Mouse (Mus musculus) embryo, embryonic 10.5 days (tissue): ENCODE measurements around the gene Cul9.
"Not testable (repeated sequence)": the region's sequence is repeated elsewhere in the genome, so short reads cannot be mapped to it uniquely, and the experiment has no call there.

ENCODE experiments used
- DNase-seq: peaks from one replicate; pipeline ENCODE4 v3.0.0-alpha.2; 2015; ENCODE audit warnings: low spot score

The Cul9 gene

DNA sequence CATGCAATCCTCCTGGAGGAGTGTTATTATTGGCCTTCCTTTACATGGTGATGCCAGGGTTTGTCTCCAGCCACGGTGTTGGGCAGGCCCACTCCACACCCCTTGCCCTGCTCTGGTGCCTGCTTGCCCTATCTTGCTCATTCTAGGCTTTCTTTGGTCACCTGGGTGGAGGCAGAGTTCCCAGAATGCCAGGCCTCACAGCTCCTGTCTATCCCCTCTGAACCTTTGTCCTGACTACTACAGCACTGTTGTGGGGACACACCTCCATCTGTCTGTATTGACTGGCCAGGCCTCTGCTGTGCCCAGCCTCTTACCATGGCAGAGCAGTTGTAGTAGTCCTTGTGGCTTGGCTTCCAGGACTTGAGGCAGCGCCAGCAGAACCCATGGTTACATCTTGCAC lies 43.4 kb downstream of the Cul9 start:
- DNase-seq: no peak

DNA sequence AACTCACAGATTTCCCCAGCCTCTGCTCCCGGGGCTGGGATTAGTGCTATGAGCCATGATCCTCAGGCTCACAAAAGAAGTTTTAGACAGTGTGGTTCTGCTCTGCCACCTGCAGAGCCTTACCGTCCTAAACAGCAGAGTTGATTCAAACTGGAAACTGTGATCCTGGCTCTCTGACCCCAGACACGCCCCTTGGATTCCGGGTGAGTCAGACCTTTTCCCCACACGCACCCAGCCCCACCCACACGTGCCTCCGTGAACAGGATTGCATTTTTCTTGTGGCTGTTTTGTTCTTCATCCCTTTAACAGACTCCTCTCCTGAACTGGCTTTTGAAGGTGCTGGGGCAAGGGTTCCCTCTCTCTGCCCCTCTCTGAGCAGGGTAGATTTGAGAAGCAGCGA lies 48.2 kb downstream of the Cul9 start:
- DNase-seq: no peak

DNA sequence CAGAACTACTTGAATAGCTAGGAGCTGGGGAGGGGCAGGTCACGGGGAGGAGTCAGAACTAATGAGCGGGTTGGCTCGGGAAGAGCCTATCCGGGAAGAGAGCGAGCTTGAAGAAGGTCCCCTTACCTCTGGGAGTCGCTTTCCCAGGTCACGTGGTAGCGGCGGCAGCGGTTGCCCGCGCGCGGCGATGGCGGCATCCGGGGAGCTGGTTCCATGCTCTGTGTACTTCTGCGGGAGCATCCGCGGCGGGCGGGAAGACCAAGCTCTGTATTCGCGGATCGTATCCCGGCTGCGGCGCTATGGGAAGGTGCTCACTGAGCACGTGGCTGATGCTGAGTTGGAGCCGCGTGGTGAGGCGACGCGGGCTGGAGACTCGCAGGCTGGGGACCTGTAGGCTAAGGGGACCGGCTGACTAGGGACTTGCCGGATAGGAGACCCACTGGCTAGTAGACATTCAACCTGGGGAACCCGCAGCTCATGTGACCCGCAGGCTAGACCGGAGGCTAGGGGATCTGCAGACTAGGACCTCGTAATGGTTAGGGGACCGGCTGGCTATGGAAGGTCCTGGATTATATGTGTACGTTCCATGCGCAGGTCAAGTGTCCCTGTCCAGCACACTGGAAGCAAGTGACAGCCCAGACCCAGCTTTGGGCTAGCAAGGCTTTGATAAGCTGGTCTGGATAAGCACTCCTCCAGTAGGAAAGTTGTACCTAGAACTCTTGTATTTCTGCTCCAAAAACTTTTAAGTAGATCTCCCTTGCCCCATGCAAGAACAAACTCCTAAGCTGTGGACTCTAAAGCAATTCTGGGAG lies 49.4 kb downstream of the Cul9 start, which contains the start of gene Dnph1:
TSS of gene Dnph1 (plus strand) at position 89 of the 812 bp plus-strand sequence.
- DNase-seq: peak; percentile 94

DNA sequence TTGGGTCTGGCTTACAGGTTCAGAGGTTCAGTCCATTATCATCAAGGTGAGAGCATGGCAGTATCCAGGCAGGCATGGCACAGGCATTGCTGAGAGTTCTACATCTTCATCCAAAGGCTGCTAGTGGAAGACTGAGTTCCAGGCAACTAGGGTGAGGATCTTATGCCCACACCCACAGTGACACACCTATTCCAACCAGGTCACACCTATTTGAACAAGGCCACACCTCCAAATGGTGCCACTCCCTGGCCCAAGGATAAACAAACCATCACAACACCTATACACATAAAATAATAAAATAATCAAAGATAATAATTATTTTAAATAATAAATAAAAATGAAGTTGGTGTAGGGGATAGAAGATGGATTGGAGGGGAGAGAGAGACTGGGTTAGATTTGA lies 50.1 kb downstream of the Cul9 start:
- not testable (repeated sequence) for DNase-seq

DNA sequence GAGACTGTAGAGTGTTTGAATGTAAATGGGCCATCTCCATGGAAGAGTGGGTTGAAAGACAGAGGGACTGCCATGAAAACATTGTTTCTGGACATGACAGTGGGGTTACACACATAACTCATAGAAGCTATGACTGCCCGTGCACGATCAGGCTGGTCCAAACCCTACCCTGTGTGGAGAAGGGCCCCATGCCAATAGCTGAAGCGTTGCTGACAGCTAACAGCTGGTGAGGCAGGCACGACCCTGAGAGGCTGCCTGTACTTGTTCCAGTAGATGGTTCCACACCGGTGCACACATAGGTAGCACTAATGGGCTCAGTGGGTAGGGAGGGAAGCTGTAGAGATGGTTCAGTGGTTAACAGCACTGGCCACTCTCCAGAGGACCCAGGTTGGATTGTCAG lies 50.7 kb downstream of the Cul9 start:
- no peak for DNase-seq

DNA sequence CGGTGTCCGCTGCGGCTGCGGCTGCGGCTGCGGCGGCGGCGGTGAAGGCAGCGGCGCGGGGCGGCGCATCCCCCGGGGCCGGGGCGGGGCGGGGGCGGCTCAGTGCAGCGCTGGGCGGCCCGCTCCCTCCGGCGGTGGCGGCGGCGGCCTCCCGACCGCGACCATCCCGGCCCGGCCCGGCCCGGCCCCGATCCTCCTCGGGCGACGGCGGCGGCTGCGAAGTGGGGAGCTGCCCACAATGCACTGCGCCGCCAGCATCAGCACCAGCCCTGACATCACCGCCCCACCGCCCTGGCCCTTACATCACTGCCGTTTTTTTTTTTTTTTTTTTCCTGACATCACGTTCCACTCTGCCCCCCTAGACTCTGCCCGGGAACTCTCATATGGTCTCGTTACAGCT lies 58.8 kb downstream of the Cul9 start, which contains the start of gene Ttbk1:
TSS of gene Ttbk1 (minus strand) at position 245 of the 400 bp plus-strand sequence.
- peak; percentile 34 for DNase-seq

DNA sequence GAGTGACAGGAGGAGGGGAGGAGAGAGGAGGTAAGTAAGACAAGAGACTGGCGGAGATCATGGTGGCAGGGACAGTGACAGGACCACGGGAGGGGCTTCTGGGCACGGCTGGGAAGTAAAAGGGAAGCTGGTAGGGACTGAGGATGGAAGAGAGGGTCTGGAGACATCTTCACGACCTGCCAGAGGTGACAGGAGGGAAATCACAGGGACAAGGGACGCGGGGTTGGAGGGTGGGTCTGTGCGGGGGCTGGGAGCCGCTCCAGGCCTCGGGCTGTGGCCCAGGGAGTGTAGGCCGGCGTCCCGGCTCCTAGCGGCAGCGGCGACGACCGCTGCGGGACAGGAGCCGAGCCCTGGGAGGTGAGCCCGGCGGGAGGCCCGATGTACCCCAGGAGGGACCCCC lies 59.2 kb downstream of the Cul9 start:
- DNase-seq: no peak

DNA sequence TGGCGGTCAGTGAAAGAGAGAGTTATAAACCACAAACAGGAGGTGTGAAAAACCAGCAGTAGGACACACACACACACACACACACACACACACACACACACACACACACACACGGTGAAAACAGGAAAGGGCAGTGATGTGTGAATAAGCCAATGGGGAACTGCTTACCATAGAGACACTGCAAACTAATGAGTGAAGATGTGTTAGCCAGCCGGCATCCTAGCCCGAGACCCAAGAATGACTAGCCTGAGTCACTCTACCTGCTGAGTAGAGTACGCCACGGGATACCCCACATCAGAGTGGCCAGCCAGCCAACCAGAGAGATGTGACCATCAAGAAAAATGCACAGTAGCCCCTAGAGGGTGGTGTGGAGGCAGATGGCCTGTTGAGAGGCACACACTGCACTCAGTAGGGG lies 61.7 kb downstream of the Cul9 start:
- DNase-seq: peak; percentile 36

DNA sequence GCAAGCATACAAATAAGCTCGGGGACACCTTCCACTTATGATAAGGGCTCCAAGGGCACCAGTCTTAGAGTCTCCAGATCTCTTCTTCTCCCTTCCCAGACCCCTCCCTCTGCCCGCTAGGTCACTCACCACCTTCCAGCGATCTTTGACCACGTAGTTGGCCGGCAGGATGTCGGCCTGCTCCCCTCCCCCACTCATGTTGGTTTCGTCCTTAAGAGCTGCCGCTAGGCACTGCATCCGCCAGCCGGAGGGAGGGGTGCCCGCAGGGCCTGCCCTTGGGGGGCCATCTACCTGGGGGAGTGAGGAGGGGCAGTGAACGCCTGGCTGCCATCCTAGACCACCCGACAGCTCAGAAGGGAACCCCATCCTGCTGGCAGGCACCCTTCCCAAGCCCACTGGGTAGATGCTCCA lies 62.2 kb downstream of the Cul9 start:
- peak; percentile 56 for DNase-seq

DNA sequence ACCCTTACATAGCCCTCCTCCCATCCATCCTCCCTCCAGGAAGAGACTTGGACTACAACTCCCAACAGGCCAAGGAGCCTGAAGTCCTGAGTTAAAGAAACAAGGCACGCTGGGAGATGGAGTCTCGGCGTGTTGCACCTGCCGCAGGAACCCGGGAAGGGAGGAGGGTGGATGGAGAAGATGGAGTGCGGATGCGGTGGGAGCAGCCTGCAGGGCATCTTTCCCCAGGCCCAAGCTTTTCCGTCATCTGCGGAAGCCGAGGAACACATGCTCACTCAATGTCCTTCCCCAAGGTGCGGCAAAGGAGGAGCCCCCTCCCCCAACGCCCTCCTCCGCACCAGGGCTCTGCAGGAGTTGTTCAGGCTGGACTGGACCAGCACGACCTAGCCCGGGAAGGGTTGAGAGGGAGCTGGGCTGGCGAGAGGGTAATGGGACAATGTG lies 62.6 kb downstream of the Cul9 start:
- DNase-seq: peak; percentile 79

DNA sequence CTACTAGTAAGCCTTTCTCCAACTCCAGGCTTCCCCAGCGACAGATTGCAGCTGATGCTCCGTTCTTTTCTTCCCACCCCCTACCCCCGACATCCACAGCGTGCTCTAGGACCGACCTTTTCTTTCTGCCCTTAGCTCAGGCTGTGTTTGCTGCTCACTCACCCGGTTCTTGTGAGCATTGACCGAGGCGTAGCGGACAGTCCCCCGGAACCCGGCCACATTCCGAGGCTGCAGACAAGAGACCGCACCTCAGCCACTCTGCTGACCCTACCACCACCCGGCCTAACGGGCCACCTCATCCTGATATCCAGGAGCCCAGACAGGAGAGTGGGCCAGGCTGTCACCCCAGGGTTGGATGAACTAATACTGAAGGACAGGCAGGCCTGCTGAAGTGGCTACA lies 68.9 kb downstream of the Cul9 start:
- DNase-seq: no peak

DNA sequence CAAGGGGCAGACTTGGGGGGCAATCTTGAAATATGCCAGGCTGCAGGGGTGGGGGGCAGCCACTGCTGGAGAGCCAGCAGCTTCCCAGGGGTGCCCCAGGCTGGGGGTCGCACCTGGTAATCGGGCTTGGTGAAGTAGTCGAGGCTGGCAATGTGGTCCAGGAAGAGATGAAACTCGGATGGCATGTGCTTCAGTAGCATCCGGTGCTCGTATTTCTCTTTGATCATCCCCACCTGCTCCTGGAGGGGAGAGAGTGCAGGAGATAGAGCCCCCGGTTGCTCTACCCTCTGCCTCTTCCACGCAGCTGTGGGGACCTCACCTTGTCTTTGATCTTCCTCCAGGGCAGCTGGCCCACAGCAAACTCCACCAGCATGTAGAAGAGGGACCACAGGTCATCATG lies 69.6 kb downstream of the Cul9 start:
- no peak for DNase-seq

DNA sequence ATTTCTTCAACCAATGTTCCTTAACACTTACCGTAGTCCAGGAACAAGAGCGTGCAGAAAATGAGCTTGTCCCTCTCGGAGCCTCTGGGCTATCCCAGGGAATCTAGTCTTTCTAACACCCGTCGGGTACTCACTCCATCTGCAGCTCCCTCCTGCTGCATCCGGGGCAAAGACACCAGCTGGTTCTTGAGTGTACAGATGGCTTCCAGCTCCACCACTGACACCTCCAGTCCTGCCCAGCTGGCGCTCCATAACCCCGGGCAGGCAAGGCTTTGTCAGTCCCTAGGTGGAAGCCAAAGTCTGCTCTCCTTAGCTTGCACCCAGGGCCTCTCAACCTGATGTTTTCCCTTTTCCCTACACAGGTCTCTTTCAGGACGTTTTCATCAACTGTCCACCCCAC lies 78.4 kb downstream of the Cul9 start:
- no peak for DNase-seq

DNA sequence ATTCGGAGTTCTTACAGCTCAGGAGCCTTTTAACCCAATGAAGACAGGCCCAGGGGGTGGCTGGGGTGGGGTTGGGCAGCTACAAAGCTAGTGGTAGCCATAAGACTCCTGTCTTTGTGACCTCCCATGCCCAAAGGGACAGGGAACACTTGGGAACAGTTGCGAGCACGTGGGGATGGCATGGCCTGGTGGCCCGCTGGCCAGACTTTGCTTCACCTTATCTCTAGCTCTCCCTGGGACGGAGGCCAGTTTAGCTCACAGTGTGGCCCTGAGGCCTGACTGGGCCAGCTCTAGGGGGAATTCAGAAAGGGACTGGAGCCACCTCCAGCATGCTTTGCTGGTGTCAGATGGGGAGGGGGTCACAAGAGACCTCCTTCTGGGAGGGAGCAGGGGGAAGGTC lies 84.0 kb downstream of the Cul9 start:
- no peak for DNase-seq

DNA sequence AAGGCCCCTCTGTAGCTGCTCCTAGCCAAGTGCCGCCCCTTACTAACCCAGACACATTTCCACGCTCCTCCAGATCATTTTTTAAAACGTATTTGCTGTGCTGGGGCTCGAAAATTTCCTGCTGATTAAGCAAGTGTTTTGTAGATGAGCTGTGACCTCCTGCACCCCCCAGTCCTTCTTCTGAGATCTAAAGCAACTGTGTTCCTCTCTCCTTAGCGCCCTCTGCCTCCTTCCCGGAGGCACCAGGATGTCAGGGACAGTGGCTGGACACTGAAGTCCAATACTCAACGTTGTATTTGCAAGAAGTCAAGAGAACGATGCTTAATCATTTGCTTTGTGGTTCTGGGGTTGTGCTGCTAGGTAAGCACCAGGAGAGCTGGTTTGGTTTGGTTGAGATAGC lies 84.8 kb downstream of the Cul9 start:
- DNase-seq: peak; percentile 53

DNA sequence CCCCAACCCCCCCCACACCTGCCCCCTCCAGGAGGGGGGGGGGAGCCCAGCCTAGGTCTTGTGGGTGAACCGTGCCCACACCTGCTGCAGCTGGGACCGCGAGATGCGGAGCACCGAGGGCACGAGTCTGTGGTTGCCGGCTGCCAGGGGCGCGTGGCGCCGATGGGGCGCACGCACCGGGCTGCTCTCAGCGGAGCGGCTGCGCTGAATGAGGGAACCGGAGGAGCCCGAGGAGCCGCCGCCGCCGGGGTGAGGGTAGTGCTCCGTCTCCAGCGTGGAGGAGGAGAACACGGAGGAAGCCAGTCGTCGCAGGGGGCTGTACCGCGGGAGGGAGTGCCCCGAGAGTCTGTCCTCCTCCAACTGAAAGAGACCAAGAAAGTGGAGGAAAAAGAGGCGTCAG lies 85.5 kb downstream of the Cul9 start:
- DNase-seq: no peak

DNA sequence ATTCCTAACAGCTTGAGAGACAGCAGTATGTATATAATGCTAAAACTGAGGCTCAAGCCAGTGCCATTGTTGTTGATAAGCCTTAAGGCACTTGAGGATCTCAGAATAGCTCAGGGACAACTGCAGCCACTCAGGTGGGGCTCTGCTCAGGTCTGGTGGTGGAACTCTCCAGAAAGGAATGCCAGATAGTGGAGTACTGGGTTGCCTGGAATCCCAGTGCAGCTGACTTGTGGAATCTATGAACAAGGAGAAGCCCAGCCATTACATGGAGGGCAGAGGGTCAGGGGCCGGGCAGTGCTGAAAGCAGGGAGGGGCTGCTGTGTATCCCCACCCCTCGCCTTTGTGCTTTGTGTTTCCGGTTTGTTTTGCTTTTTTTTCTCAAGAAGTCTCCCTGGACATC lies 87.7 kb downstream of the Cul9 start:
- DNase-seq: no peak

DNA sequence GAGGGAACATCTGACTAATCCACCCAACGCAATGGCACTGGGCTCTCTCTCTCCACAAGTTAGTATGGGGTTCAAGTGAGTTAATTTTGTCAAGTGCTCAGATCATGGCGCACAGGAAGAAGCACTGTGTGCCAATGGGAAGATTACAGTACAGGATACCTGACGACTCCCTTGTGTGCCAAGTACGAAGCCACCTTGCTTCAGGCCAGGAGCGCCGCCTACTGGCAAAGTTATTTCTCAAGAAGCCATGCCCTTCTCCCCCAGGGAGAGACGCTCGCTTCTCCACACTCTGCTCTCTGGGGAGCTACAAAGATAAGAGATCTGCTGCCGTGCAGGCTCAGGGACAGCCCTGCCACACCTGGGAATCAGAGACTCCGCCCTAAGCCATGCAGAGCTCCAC lies 88.4 kb downstream of the Cul9 start:
- peak; percentile 63 for DNase-seq

DNA sequence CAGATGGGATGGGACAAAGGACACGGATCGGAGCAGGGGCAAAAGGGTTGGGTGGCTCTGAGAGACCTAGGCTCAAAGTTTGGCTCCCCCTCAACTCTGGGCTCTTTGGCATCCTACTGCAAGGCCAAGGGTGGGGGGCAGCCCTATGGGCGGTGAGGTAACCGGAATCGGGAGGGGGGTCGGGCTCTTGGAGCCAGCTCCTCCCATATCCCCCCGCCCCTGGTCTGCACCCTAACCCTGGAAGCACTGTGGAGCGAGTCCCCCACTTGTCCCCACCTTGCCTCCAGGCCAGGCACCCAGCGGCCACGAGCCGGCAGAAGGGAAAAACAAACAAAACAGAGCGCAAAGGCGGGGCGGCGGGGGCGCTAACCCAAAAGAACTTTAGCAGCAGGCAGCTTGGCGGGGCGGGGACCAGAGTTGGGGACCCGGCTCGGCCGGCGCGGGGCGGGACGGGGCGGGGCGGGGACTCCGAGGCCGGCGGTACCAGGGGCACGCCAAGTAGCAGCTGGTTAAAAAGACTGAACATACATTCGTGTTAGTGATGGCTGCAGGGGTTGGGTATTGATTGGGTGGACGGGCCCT lies 91.0 kb downstream of the Cul9 start:
- peak; percentile 59 for DNase-seq

DNA sequence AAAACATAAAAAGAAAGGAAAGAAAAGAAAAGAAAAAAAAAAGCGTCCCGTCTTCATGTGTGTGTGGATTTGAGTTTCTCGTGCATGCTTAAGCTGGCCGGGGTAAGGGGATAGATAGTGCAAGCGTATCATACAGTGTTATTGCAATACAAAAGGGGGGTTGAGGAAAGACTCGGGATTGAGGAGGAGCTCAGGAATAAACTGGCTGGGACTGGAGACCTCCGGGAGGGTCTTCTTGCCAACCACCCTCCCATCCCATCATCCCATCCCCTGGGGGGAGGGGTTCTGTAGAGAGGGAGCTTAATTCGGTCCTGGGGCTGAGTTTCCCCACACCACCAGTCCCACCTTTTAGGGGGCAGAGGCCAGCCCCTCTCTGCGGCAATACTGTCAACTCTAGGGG lies 91.6 kb downstream of the Cul9 start:
- DNase-seq: peak; percentile 51

DNA sequence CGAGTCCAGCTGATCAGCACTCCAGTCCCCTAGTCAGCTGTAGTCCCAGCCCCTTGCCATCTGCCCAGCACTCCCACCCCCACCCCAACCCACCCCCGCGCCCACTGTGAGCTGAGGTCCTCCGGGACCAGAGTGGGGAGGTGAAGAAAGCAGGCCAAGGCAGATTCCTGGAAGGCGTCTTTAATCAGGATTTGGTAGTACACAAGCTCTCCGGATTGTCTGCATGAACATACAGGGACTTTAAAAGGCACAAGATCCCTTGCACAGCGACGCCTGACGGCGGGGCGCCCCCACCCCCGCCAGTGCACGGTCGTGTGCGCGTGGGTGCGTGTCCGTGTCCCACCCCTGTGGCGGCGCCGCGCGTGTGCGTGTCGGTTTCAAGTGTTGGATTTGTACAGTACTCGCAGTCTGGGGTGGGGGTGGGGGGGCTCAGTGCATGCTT lies 92.2 kb downstream of the Cul9 start:
- DNase-seq: peak; percentile 38

DNA sequence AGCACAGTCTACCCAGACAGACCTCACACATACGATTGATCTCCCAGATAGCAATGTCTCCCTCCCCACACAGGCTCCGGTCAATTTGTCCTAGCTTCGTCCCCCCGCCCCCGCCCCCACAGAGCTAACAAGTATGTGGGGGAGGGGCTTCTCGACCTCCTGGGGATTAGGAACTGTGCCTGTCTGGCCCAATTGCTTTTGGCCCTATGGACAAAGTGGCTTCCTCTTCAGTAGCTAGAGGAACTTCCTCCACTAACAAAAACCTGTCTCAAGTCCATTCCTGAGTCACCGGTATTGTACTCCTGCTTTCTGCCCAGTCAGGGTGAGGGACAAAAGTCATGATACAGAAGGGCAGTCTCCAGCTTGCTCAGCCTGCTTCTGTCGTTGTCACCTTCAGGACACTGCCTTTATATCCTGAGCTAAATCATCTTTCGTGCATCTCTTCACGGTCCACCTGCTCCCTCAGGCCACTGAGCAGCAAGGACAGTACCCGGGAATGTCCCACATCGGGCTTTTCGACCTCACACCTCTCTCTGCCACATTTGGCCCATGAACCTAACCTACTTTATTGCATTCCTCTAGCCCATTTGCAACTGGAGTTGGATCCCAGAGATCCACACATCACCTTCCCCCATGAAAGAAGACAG lies 92.8 kb downstream of the Cul9 start:
- DNase-seq: no peak

DNA sequence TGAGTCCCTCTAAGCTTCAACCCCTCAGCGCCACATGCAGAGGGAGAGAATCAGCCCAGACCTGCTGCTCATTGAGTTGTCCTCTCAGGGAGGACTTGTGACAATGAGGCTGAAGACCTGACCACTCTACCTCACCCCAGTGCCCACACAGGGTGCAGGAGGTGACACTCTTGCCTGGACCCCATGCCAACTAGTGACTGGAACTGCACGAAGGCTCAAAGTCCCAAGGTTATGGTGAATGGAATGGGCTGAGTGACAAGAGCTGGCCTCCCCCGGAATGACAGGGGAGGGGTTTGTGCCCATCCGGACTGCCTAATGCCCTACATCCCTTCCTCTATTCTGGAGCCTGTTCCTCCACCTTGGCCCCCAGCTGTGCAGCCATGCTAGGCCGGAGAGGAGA lies 93.5 kb downstream of the Cul9 start:
- no peak for DNase-seq
